Mouse (Mus musculus): ENCODE measurements around the gene Tmem135. TPM values are rescaled to one million over a fixed set of nuclear protein-coding genes. Genes with fewer than 3 reads are reported as not detected.

Gene Tmem135
- polyA plus RNA-seq, 1 experiment: 47.6 TPM

- 93% methylated on average over 5 of the region's 5 CpGs for WGBS
- Histone ChIP-seq H3K4me3 (ENCODE audit: control insufficient read depth, insufficient read depth, low read length) (no peak overlapping the region), H3K4me1 (replicated peaks; ENCODE audit: control insufficient read depth, insufficient read depth, low read length) (no peaks in the 10 kb centered on the region), H3K36me3 (ENCODE audit: control insufficient read depth, insufficient read depth, low read length) (no peaks in the 10 kb centered on the region), H3K27ac (ENCODE audit: control insufficient read depth, insufficient read depth, low read length) (no peak overlapping the region), H3K27me3 (ENCODE audit: control insufficient read depth, insufficient read depth, low read length) (no peaks in the 10 kb centered on the region)
- TF ChIP-seq POLR2A (IDR thresholded peaks at IDR 0.05; ENCODE audit: control insufficient read depth, extremely low read depth, insufficient read depth, low read length, poor library complexity) (no peak), CTCF (IDR thresholded peaks at IDR 0.05; ENCODE audit: borderline replicate concordance, control insufficient read depth, extremely low read depth, insufficient read depth, low read length, poor library complexity) (no peak)
- no peak for DNase-seq
Observed at GRCm38 (mm10) chr7:89421294-89421693, 17.3 kb upstream of the Tmem135 start.

- Histone ChIP-seq H3K4me3 (ENCODE audit: control insufficient read depth, insufficient read depth, low read length) (no peak overlapping the region), H3K27ac (ENCODE audit: control insufficient read depth, insufficient read depth, low read length) (no peak overlapping the region), H3K27me3 (ENCODE audit: control insufficient read depth, insufficient read depth, low read length) (no peaks in the 10 kb centered on the region), H3K4me1 (replicated peaks; ENCODE audit: control insufficient read depth, insufficient read depth, low read length) (no peaks in the 10 kb centered on the region), H3K36me3 (ENCODE audit: control insufficient read depth, insufficient read depth, low read length) (no peaks in the 10 kb centered on the region)
- TF ChIP-seq POLR2A (IDR thresholded peaks at IDR 0.05; ENCODE audit: control insufficient read depth, extremely low read depth, insufficient read depth, low read length, poor library complexity) (no peak), CTCF (IDR thresholded peaks at IDR 0.05; ENCODE audit: borderline replicate concordance, control insufficient read depth, extremely low read depth, insufficient read depth, low read length, poor library complexity) (no peak)
- no peak for DNase-seq
- 59% methylated on average over 3 of the region's 3 CpGs for WGBS
Observed at GRCm38 (mm10) chr7:89418917-89419679, 15.1 kb upstream of the Tmem135 start.

- no peak for DNase-seq
Observed at GRCm38 (mm10) chr7:89418127-89418653, 14.2 kb upstream of the Tmem135 start.

GRCm38 (mm10) chr7:89417707-89418106 lies 13.7 kb upstream of the Tmem135 start:
- Histone ChIP-seq H3K27me3 (ENCODE audit: control insufficient read depth, insufficient read depth, low read length) (no peaks in the 10 kb centered on the region), H3K4me3 (ENCODE audit: control insufficient read depth, insufficient read depth, low read length) (no peak overlapping the region), H3K4me1 (replicated peaks; ENCODE audit: control insufficient read depth, insufficient read depth, low read length) (no peaks in the 10 kb centered on the region), H3K27ac (ENCODE audit: control insufficient read depth, insufficient read depth, low read length) (no peak overlapping the region), H3K36me3 (ENCODE audit: control insufficient read depth, insufficient read depth, low read length) (no peaks in the 10 kb centered on the region)
- WGBS: 91% methylated on average over 2 of the region's 2 CpGs
- no peak for DNase-seq
- TF ChIP-seq POLR2A (IDR thresholded peaks at IDR 0.05; ENCODE audit: control insufficient read depth, extremely low read depth, insufficient read depth, low read length, poor library complexity) (no peak), CTCF (IDR thresholded peaks at IDR 0.05; ENCODE audit: borderline replicate concordance, control insufficient read depth, extremely low read depth, insufficient read depth, low read length, poor library complexity) (no peak)

More at GRCm38 (mm10) chr7:89418127-89418653, 14.2 kb upstream of the Tmem135 start:
- Histone ChIP-seq H3K27ac (ENCODE audit: control insufficient read depth, insufficient read depth, low read length) (no peak overlapping the region), H3K4me1 (replicated peaks; ENCODE audit: control insufficient read depth, insufficient read depth, low read length) (no peaks in the 10 kb centered on the region), H3K36me3 (ENCODE audit: control insufficient read depth, insufficient read depth, low read length) (no peaks in the 10 kb centered on the region), H3K27me3 (ENCODE audit: control insufficient read depth, insufficient read depth, low read length) (no peaks in the 10 kb centered on the region), H3K4me3 (ENCODE audit: control insufficient read depth, insufficient read depth, low read length) (no peak overlapping the region)
- WGBS: 90% methylated on average over 8 of the region's 8 CpGs
- no peak for TF ChIP-seq POLR2A (IDR thresholded peaks at IDR 0.05; ENCODE audit: control insufficient read depth, extremely low read depth, insufficient read depth, low read length, poor library complexity)

- H3K4me1 ChIP-seq (replicated peaks; ENCODE audit: control insufficient read depth, insufficient read depth, low read length): no peaks in the 10 kb centered on the region
- H3K4me3 ChIP-seq (ENCODE audit: control insufficient read depth, insufficient read depth, low read length): no peak overlapping the region
- no peak for DNase-seq
- H3K27ac ChIP-seq (ENCODE audit: control insufficient read depth, insufficient read depth, low read length): no peak overlapping the region
- TF ChIP-seq CTCF (IDR thresholded peaks at IDR 0.05; ENCODE audit: borderline replicate concordance, control insufficient read depth, extremely low read depth, insufficient read depth, low read length, poor library complexity) (no peak), POLR2A (IDR thresholded peaks at IDR 0.05; ENCODE audit: control insufficient read depth, extremely low read depth, insufficient read depth, low read length, poor library complexity) (no peak)
- no peaks in the 10 kb centered on the region for H3K27me3 ChIP-seq (ENCODE audit: control insufficient read depth, insufficient read depth, low read length)
- WGBS: 84% methylated on average over 4 of the region's 4 CpGs
- H3K36me3 ChIP-seq (ENCODE audit: control insufficient read depth, insufficient read depth, low read length): no peaks in the 10 kb centered on the region
Observed at GRCm38 (mm10) chr7:89416027-89416426, 12.0 kb upstream of the Tmem135 start.

GRCm38 (mm10) chr7:89412094-89412493 lies 8.1 kb upstream of the Tmem135 start:
- Histone ChIP-seq H3K27me3 (ENCODE audit: control insufficient read depth, insufficient read depth, low read length) (no peaks in the 10 kb centered on the region), H3K4me3 (ENCODE audit: control insufficient read depth, insufficient read depth, low read length) (no peak overlapping the region), H3K36me3 (ENCODE audit: control insufficient read depth, insufficient read depth, low read length) (no peaks in the 10 kb centered on the region), H3K27ac (ENCODE audit: control insufficient read depth, insufficient read depth, low read length) (no peak overlapping the region), H3K4me1 (replicated peaks; ENCODE audit: control insufficient read depth, insufficient read depth, low read length) (no peaks in the 10 kb centered on the region)
- TF ChIP-seq CTCF (IDR thresholded peaks at IDR 0.05; ENCODE audit: borderline replicate concordance, control insufficient read depth, extremely low read depth, insufficient read depth, low read length, poor library complexity) (no peak), POLR2A (IDR thresholded peaks at IDR 0.05; ENCODE audit: control insufficient read depth, extremely low read depth, insufficient read depth, low read length, poor library complexity) (no peak)
- 91% methylated on average over 7 of the region's 7 CpGs for WGBS
- no peak for DNase-seq
